Mouse (Mus musculus): ENCODE measurements around the gene Polg2.

DNA sequence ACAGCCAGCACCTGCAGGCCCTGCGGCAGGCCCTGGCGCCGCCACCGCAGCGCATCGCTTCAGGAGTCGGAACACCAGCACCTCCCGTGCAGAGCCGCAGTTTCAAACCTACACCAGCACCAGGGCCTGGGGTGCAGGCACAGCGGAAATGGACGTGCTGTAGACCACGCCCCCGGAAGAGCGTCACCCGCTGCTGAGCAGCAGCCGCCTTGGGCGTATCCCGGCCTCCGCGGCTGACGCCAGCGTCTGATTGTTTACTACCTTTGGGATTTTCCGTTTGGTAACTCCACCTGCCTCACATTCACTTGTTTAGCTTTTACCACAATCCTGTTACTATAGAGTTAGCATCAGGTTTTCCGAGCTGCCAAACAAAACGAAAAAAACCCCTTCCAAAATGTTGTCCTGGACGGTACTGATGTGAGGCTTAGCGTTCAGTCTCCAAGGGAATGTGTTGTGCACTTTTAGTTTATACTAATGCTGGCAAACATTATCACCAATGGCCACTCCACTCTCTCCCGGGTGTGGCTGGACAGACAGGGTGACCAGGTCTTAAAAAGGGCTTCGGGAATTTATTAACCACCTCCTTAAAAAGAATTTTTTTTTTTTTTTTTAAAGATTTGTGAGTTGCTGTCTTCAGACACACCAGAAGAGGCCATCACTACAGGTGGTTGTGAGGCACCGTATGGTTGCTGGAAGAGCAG is at the start of gene Polg2:
- TF ChIP-seq POLR2A (IDR thresholded peaks at IDR 0.05; ENCODE audit: borderline replicate concordance, low read depth, low read length): no peak
- TF ChIP-seq CTCF (IDR thresholded peaks at IDR 0.05; ENCODE audit: low read depth, low read length): no peak

Data from bone marrow macrophage, adult 2 months (primary cell).